Mouse (Mus musculus) neural tube, embryonic 13.5 days (tissue): ENCODE measurements around the gene Tor4a. TPM values are rescaled to one million over a fixed set of nuclear protein-coding genes. Genes with fewer than 3 reads are reported as not detected.

Experiments
- ATAC-seq: fragments of 200-750 bp; cut with Nextera tagmentation; 2 replicates; pipeline ENCODE4 v1.8.0; 2017; ENCODE audit warnings: low read depth, mild to moderate bottlenecking, moderate TSS enrichment, moderate library complexity
- H3K27ac ChIP-seq: fragments of 300-500 bp; sonication (generic); replicated peaks from 2 replicates; pipeline ENCODE4 v1.5.1; 2015; ENCODE audit warnings: moderate library complexity, mild to moderate bottlenecking, inconsistent platforms
- H3K27me3 ChIP-seq: fragments of 300-500 bp; sonication (generic); 2 replicates; pipeline ENCODE4 v1.6.1; 2015; ENCODE audit warnings: mild to moderate bottlenecking, inconsistent platforms
- H3K36me3 ChIP-seq: fragments of 300-500 bp; sonication (generic); 2 replicates; pipeline ENCODE4 v1.6.1; 2015; ENCODE audit warnings: mild to moderate bottlenecking, inconsistent platforms
- H3K4me1 ChIP-seq: fragments of 300-500 bp; sonication (generic); replicated peaks from 2 replicates; pipeline ENCODE4 v1.6.1; 2015; ENCODE audit warnings: inconsistent platforms
- H3K4me2 ChIP-seq: fragments of 300-500 bp; sonication (generic); 2 replicates; pipeline ENCODE4 v1.6.1; 2015; ENCODE audit warnings: inconsistent platforms, mild to moderate bottlenecking, moderate library complexity
- H3K4me3 ChIP-seq: fragments of 300-500 bp; sonication (generic); 2 replicates; pipeline ENCODE4 v1.5.1; 2015; ENCODE audit warnings: mild to moderate bottlenecking, inconsistent platforms
- H3K9ac ChIP-seq: fragments of 300-500 bp; sonication (generic); 2 replicates; pipeline ENCODE4 v1.6.1; 2015; ENCODE audit warnings: moderate library complexity, mild to moderate bottlenecking, inconsistent platforms
- H3K9me3 ChIP-seq: fragments of 300-500 bp; sonication (generic); 2 replicates; pipeline ENCODE4 v1.6.1; 2016; ENCODE audit warnings: inconsistent platforms
- WGBS: fragments of 180-500 bp; shearing (Covaris S2); methylation state at CpG from one replicate; pipeline ENCODE4 v1.1.7; 2015; 5-methylcytosine and 5-hydroxymethylcytosine counted together
- polyA plus RNA-seq: library from polyadenylated mRNA; unstranded; fragments of >200 nt; fragmentation: Nextera tagmentation; extraction: Ambion mirVana; gene quantifications from 2 replicates; pipeline ENCODE4 v1.2.1, GENCODE M21; 2015

Tor4a gene
- polyA plus RNA-seq, 1 experiment from 2014 or later: 1.2 TPM

DNA sequence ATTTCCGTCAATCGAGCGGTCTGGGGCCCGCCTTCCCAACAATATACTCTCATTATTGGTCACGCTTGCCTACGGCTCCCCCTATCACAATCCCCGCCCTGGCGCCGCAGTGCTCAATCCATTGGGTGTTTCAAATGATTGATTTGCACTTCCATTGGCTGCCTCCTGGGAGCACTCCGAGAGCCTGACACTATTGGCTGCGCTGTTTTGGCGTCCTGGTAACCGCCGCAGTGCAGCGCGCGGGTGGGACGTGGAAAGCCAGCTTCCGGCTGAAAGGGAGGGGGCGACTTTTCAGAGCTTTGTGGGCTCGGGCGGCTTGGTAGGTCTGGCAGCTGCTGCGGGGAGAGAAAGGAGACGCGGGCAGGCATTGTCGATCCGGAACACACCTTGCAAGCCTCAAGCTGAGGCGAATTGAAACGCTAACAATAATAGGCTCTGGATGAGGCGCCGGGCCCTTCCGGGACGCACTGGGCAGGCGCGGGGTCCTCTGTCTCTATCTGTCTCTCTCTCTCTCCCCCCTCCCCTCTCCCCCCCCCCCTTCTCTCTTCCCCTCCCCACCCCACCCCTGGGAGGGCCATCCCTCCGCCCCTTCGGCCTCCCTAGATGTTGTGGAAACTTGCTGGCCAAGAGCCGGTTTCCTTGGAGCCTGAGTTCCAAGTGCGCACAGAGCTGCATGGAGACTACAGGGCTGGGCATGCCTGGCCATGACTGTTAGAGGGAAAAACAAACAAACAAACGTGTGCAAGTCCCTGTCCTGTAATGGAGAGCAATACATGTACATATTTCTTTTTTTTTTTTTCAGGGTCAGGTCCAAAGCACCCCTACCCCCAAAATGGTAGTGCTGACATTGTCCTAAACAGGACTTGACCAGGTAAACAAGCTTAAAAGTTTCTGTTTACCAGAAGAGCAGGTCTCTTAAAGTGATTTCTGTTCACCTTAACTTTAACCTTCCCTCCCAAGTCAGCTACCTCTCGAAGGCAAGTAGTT is 28.4 kb upstream of the Tor4a start:
- Histone ChIP-seq H3K4me3 (peak overlapping the region; percentile 50), H3K27ac (peak overlapping the region; percentile 97), H3K27me3 (no peaks in the 10 kb centered on the region), H3K9ac (peak overlapping the region; percentile 74), H3K4me2 (peak overlapping the region; percentile 55), H3K9me3 (no peaks in the 10 kb centered on the region), H3K4me1 (peaks cover 30% of the 10 kb centered on the region), H3K36me3 (peaks cover 14% of the 10 kb centered on the region)
- peak; percentile 97 for ATAC-seq
- WGBS: 2% methylated on average over 41 of the region's 41 CpGs

DNA sequence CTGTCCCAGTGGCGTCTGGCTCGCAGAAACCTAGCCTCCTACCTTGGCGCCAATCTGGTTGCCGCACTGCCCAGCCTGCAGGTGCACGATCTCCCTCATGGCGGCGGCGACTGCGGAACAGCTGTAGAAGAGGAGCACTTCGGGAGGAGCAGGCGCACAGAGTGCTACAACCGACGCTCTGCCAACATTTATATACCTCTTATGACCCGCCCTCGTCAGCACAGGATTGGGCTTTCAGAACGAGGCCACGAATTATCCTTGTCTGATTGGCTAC is 27.7 kb upstream of the Tor4a start, which contains the start of gene Tubb4b:
Gene Tubb4b (minus strand): TSS at position 211 of the 274 bp plus-strand sequence.
- H3K9me3 ChIP-seq: no peaks in the 10 kb centered on the region
- no peaks in the 10 kb centered on the region for H3K27me3 ChIP-seq

DNA sequence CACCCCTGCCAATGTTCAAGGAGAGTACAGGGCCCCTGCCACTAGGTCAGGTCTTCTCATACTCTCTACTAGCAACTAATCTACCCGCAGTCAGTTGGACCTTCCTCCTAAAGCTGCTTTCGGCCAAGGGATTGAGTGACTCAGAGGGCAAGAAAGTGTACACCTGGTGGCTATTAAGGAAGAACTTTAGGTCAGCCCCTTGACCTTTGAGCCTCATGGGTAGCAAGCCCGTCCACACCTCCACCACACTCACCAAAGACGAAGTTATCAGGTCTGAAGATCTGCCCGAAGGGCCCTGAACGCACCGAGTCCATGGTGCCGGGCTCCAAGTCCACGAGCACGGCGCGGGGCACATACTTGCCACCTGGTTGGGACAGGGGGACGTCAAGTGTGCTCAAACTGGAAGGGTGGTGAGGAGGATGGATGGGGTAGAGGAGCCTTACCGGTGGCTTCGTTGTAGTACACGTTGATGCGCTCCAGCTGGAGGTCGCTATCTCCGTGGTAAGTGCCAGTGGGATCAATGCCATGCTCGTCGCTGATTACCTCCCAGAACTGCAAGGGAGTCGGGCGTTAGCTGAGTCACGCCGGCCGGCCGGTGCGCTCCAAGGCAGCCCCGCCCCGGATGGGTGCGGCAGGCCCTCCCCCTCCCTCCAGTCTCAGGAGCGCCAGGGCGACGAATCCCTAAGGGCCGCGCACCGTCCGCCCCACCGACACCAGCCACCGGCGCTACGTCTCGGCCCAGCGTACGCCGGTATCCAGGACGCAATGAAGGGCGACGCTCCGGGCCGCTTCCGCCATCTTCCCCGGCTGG is 27.2 kb upstream of the Tor4a start:
- peak overlapping the region; percentile 96 for H3K4me2 ChIP-seq
- peak overlapping the region; percentile 95 for H3K27ac ChIP-seq
- H3K4me1 ChIP-seq: peaks cover 27% of the 10 kb centered on the region
- peaks cover 14% of the 10 kb centered on the region for H3K36me3 ChIP-seq
- H3K9me3 ChIP-seq: no peaks in the 10 kb centered on the region
- peak overlapping the region; percentile 94 for H3K4me3 ChIP-seq
- no peaks in the 10 kb centered on the region for H3K27me3 ChIP-seq
- WGBS: 3% methylated on average over 51 of the region's 53 CpGs
- ATAC-seq: peak; percentile 29
- peak overlapping the region; percentile 91 for H3K9ac ChIP-seq

More for the DNA sequence above, 27.7 kb upstream of the Tor4a start, which contains the start of gene Tubb4b:
- peak within 1 kb of the TSS; percentile 91 for H3K9ac ChIP-seq
- peak within 1 kb of the TSS; percentile 94 for H3K4me3 ChIP-seq
- peak within 1 kb of the TSS; percentile 97 for H3K27ac ChIP-seq
- peaks cover 30% of the 10 kb centered on the region for H3K4me1 ChIP-seq
- under 1% methylated on average over 17 of the region's 17 CpGs for WGBS
- no peak for ATAC-seq
- H3K4me2 ChIP-seq: peak within 1 kb of the TSS; percentile 96
- H3K36me3 ChIP-seq: peaks cover 14% of the 10 kb centered on the region

DNA sequence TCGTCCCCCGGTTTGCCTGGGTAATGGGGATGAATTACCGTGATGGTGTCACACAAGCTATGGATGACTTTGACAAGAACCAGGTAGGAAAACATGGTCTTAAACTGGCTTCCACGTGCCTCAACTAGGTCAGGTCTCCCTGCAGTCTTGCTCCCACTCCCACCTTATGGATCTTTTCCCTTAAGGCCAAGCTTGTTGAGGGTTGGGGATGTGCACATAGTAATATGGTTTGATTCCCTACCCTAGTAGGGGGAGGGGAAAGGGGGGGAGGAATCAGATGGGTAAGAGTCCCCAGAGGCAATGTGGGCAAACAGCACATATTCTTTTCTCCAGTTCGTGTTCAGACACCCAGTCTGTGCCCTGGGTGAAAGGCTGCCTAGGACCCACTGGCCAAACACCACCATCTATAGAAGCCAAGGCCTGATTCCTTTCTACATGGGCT is 24.7 kb upstream of the Tor4a start:
- no peak overlapping the region for H3K4me3 ChIP-seq
- WGBS: 70% methylated on average over 5 of the region's 5 CpGs
- peaks cover 14% of the 10 kb centered on the region for H3K36me3 ChIP-seq
- ATAC-seq: no peak
- H3K4me2 ChIP-seq: no peak overlapping the region
- peaks cover 20% of the 10 kb centered on the region for H3K4me1 ChIP-seq
- H3K9ac ChIP-seq: no peak overlapping the region
- no peak overlapping the region for H3K27ac ChIP-seq
- H3K27me3 ChIP-seq: no peaks in the 10 kb centered on the region
- no peaks in the 10 kb centered on the region for H3K9me3 ChIP-seq

DNA sequence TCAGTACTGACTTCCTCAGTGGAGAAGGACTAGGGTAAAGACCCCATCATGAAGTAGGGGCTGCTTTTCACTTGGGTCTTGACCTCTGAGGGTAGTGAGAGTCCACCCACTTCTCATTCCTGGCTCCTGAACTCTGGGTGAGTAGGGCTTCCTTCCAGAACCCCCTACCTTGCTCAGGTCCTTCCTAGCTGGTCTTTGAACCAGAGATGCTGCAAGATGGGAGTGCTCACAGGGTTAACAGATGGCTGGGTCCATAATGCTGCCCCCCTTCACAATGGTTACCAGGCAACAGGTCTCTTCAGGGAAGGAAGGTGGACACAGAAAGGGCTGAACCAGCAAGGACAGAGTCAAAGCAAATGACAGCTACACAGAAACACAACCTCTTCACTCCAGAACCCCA is 21.8 kb upstream of the Tor4a start, which contains the start of gene Fam166a:
Gene Fam166a (plus strand): TSS at position 301 of the 400 bp plus-strand sequence.
- Histone ChIP-seq H3K4me2 (no peak within 1 kb of the TSS), H3K27me3 (peaks cover 9% of the 10 kb centered on the region; the same call in 1 of the 2 replicates), H3K9me3 (no peaks in the 10 kb centered on the region), H3K36me3 (peaks cover 14% of the 10 kb centered on the region), H3K4me3 (no peak within 1 kb of the TSS), H3K9ac (no peak within 1 kb of the TSS), H3K4me1 (peaks cover 7% of the 10 kb centered on the region), H3K27ac (no peak within 1 kb of the TSS)
- ATAC-seq: no peak

GRCm38 (mm10) chr2:25217666-25218065 is 21.0 kb upstream of the Tor4a start:
- peaks cover 15% of the 10 kb centered on the region; the same call in 1 of the 2 replicates for H3K27me3 ChIP-seq
- no peak overlapping the region for H3K4me2 ChIP-seq
- H3K27ac ChIP-seq: no peak overlapping the region
- no peaks in the 10 kb centered on the region for H3K4me1 ChIP-seq
- no peak overlapping the region for H3K4me3 ChIP-seq
- no peak for ATAC-seq
- no peak overlapping the region for H3K9ac ChIP-seq
- WGBS: 57% methylated on average over 2 of the region's 2 CpGs
- no peaks in the 10 kb centered on the region for H3K9me3 ChIP-seq
- peaks cover 14% of the 10 kb centered on the region for H3K36me3 ChIP-seq

DNA sequence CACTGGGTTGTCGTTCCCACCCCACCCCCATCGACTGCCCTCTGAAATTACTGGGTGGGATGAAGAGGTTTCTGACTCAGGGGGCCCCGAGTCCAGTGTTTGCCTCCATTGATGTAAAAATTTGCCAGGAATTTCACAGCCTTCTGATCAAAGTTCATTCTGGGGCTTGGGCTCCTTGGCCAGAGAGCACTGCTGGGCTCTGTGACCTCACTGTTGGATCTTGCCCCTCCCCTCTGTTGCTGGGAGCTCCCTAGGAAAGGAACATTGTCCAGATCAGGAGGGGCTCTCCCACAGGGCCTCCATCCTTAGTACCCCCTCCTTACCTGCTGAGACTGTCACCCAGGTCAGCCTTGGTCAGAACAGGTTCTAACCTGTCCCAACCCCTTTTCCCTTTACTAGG is 17.8 kb upstream of the Tor4a start, which contains the start of gene Stpg3:
Gene Stpg3 (minus strand): TSS at position 194 of the 400 bp plus-strand sequence.
- H3K36me3 ChIP-seq: no peaks in the 10 kb centered on the region
- no peak for ATAC-seq
- 77% methylated on average over 3 of the region's 3 CpGs for WGBS

GRCm38 (mm10) chr2:25213266-25213865 is 16.7 kb upstream of the Tor4a start:
- H3K27ac ChIP-seq: no peak overlapping the region
- no peaks in the 10 kb centered on the region for H3K9me3 ChIP-seq
- ATAC-seq: no peak
- peaks cover 9% of the 10 kb centered on the region; the same call in 1 of the 2 replicates for H3K36me3 ChIP-seq
- peaks cover 17% of the 10 kb centered on the region; the same call in 1 of the 2 replicates for H3K27me3 ChIP-seq
- no peak overlapping the region for H3K4me2 ChIP-seq
- no peak overlapping the region for H3K4me3 ChIP-seq
- peaks cover 27% of the 10 kb centered on the region for H3K4me1 ChIP-seq
- H3K9ac ChIP-seq: no peak overlapping the region
- WGBS: 67% methylated on average over 23 of the region's 23 CpGs

More for the DNA sequence above, 17.8 kb upstream of the Tor4a start, which contains the start of gene Stpg3:
- Histone ChIP-seq H3K4me2 (no peak within 1 kb of the TSS), H3K4me3 (no peak within 1 kb of the TSS), H3K4me1 (peaks cover 17% of the 10 kb centered on the region), H3K9ac (no peak within 1 kb of the TSS), H3K27me3 (peaks cover 17% of the 10 kb centered on the region; the same call in 1 of the 2 replicates), H3K9me3 (no peaks in the 10 kb centered on the region), H3K27ac (no peak within 1 kb of the TSS)

DNA sequence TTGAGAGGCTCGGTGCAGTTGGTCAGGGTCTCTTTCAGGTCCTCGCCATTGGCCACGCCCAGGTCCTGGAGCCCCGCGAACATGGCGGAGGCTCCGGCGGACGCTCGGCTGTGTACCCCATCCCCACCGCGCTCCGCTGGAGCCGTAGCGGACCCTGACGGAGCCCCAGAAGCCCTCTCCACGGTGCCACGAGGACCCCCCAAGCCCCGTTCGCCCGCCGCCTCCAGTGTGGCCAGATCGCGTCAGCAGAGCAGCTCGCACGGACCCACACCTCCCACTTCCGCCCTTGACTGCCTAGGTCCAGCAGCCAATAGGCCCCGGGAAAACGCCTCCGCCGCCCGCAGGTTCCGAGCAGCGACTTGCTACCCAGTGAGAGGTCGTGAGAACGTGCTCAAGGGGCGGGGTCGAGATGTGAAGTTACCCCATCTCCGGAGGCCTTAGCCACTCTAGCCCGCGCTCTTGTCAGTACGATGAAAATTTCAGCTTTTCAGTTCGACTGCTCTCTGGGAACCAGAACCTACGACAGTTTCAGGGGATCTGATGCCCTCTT is 14.5 kb upstream of the Tor4a start, which contains the start of gene Nelfb:
Gene Nelfb (minus strand): TSS at position 369 of the 550 bp plus-strand sequence.
- peak; percentile 94 for ATAC-seq
- H3K9ac ChIP-seq: peak within 1 kb of the TSS; percentile 93
- peak within 1 kb of the TSS; percentile 90 for H3K4me3 ChIP-seq
- peak within 1 kb of the TSS; percentile 92 for H3K27ac ChIP-seq
- peak within 1 kb of the TSS; percentile 95 for H3K4me2 ChIP-seq
- H3K27me3 ChIP-seq: peaks cover 17% of the 10 kb centered on the region; the same call in 1 of the 2 replicates
- peaks cover 30% of the 10 kb centered on the region for H3K36me3 ChIP-seq
- no peaks in the 10 kb centered on the region for H3K9me3 ChIP-seq
- H3K4me1 ChIP-seq: peaks cover 38% of the 10 kb centered on the region
- under 1% methylated on average over 44 of the region's 44 CpGs for WGBS

- H3K9me3 ChIP-seq: no peaks in the 10 kb centered on the region
- WGBS: under 1% methylated on average over 24 of the region's 24 CpGs
- peak; percentile 62 for ATAC-seq
Measured at GRCm38 (mm10) chr2:25210686-25211085, 14.0 kb upstream of the Tor4a start.

GRCm38 (mm10) chr2:25207593-25207992 is 10.9 kb upstream of the Tor4a start:
- Histone ChIP-seq H3K9ac (no peak overlapping the region), H3K27ac (no peak overlapping the region), H3K27me3 (0 out of 2 replicates have a peak, but pooled peaks cover under 1% of the 10 kb centered on the region), H3K4me2 (no peak overlapping the region), H3K9me3 (no peaks in the 10 kb centered on the region), H3K4me1 (peaks cover 38% of the 10 kb centered on the region), H3K36me3 (peaks cover 66% of the 10 kb centered on the region), H3K4me3 (no peak overlapping the region)
- WGBS: 97% methylated on average over 1 of the region's 1 CpGs
- ATAC-seq: no peak

More at GRCm38 (mm10) chr2:25210686-25211085, 14.0 kb upstream of the Tor4a start:
- peaks cover 38% of the 10 kb centered on the region for H3K4me1 ChIP-seq
- peaks cover 35% of the 10 kb centered on the region for H3K36me3 ChIP-seq
- H3K4me2 ChIP-seq: peak overlapping the region; percentile 95
- H3K9ac ChIP-seq: peak overlapping the region; percentile 93
- peak overlapping the region; percentile 92 for H3K27ac ChIP-seq
- peaks cover 17% of the 10 kb centered on the region; the same call in 1 of the 2 replicates for H3K27me3 ChIP-seq
- peak overlapping the region; percentile 90 for H3K4me3 ChIP-seq
